Comparison of ENCODE assay signal across 8 mouse cellular contexts in genomic region chr9:62122508-62123215, GRCm38 (mm10). TPM values are rescaled to one million over a fixed set of nuclear protein-coding genes. Genes with fewer than 3 reads are reported as not detected.
DNase-seq lines count a peak whose midpoint lies in the region; ATAC-seq and TF ChIP-seq lines count a peak whose summit lies in the region.

Glce (minus strand) TSS chr9:62122655.

- H3K9ac ChIP-seq in MEL (ENCODE audit: control insufficient read depth, low read depth, low read length, poor library complexity, severe bottlenecking): peak within 1 kb of the TSS; percentile 96
- H3K9ac ChIP-seq in forebrain, postnatal 0 days: peak within 1 kb of the TSS; percentile 91
- peak within 1 kb of the TSS; percentile 95 for H3K9ac ChIP-seq in lung, embryonic 15.5 days

- TF ChIP-seq EP300 in MEL (IDR thresholded peaks at IDR 0.05; ENCODE audit: low read depth in 1 of 2, low read length in 2 of 2): 0 out of 4 replicates have a peak, but pooled peaks of 1 of the 2 experiments have one; percentile 5

- TF ChIP-seq CTCF in MEL (IDR thresholded peaks at IDR 0.05 in 2 of 3, conservative IDR thresholded peaks at IDR 0.05 in 1 of 3; ENCODE audit: control insufficient read depth in 1 of 3, insufficient read depth in 1 of 3, low read depth in 2 of 3, low read length in 3 of 3, poor library complexity in 1 of 3, severe bottlenecking in 1 of 3): no peak
- no peak for TF ChIP-seq CTCF in cerebellum, adult 2 months (IDR thresholded peaks at IDR 0.05; ENCODE audit: borderline replicate concordance, insufficient read depth, low read depth, low read length)
- TF ChIP-seq CTCF in forebrain, postnatal 0 days (IDR thresholded peaks at IDR 0.05; ENCODE audit: low read depth): no peak

- DNase-seq in MEL (ENCODE audit: low read depth, low spot score): peak; percentile 97
- peak; percentile 97 to 99 for DNase-seq in cerebellum, adult 2 months
- DNase-seq in forebrain, postnatal 0 days: peak; percentile 99
- DNase-seq in heart, postnatal 4 days: peak; percentile 98
- DNase-seq in layer of hippocampus, adult 8-10 months (ENCODE audit: low spot score in 2 of 2): peak; percentile 98
- peak; percentile 96 for DNase-seq in ovary, adult 18-20 months (ENCODE audit: low spot score)
- peak; percentile 99 for DNase-seq in thymus, postnatal 0 days (ENCODE audit: low spot score)

- TF ChIP-seq POLR2A in MEL (IDR thresholded peaks at IDR 0.05; ENCODE audit: control insufficient read depth in 1 of 2, insufficient read depth in 1 of 2, low read depth in 1 of 2, low read length in 2 of 2, poor library complexity in 1 of 2): peak; percentile 89 to 91
- TF ChIP-seq POLR2A in cerebellum, adult 2 months (IDR thresholded peaks at IDR 0.05; ENCODE audit: borderline replicate concordance, insufficient read depth, low read length): peak; percentile 89

- under 1% methylated on average over 51 of the region's 51 CpGs for WGBS in cerebellum, adult 2 months
- 3% methylated on average over 51 of the region's 51 CpGs for WGBS in forebrain, postnatal 0 days
- WGBS in lung, embryonic 15.5 days: under 1% methylated on average over 51 of the region's 51 CpGs

- H3K36me3 ChIP-seq in MEL (ENCODE audit: control insufficient read depth in 1 of 2, insufficient read depth in 2 of 2, low read length in 2 of 2): peaks cover 0 to 28% of the 10 kb centered on the region in 2 experiments; a peak in 2 of 4 replicates
- H3K36me3 ChIP-seq in forebrain, postnatal 0 days (ENCODE audit: insufficient read depth): no peaks in the 10 kb centered on the region
- no peaks in the 10 kb centered on the region for H3K36me3 ChIP-seq in lung, embryonic 15.5 days

- H3K27me3 ChIP-seq in MEL (ENCODE audit: control insufficient read depth in 1 of 2, insufficient read depth in 2 of 2, low read length in 2 of 2): no peaks in the 10 kb centered on the region
- no peaks in the 10 kb centered on the region for H3K27me3 ChIP-seq in cerebellum, adult 2 months (ENCODE audit: control insufficient read depth, insufficient read depth, low read length)
- no peaks in the 10 kb centered on the region for H3K27me3 ChIP-seq in forebrain, postnatal 0 days (ENCODE audit: insufficient read depth, low read length)
- H3K27me3 ChIP-seq in lung, embryonic 15.5 days: no peaks in the 10 kb centered on the region

- peak within 1 kb of the TSS; percentile 64 for H3K4me2 ChIP-seq in forebrain, postnatal 0 days (ENCODE audit: low read depth)
- H3K4me2 ChIP-seq in lung, embryonic 15.5 days: peak within 1 kb of the TSS; percentile 85

- H3K79me2 ChIP-seq in MEL (ENCODE audit: control insufficient read depth, insufficient read depth, low read length, poor library complexity): peaks cover 9% of the 10 kb centered on the region

- H3K4me3 ChIP-seq in MEL (ENCODE audit: control insufficient read depth in 1 of 2, insufficient read depth in 1 of 2, low read depth in 2 of 2, low read length in 2 of 2): peak within 1 kb of the TSS; percentile 92 to 95
- H3K4me3 ChIP-seq in cerebellum, adult 2 months (replicated peaks; ENCODE audit: insufficient read depth, low read depth, low read length): peak within 1 kb of the TSS; percentile 99
- peak within 1 kb of the TSS; percentile 87 for H3K4me3 ChIP-seq in forebrain, postnatal 0 days (ENCODE audit: low read depth, low read length)
- peak within 1 kb of the TSS; percentile 80 for H3K4me3 ChIP-seq in lung, embryonic 15.5 days

- H3K9me3 ChIP-seq in MEL (replicated peaks; ENCODE audit: insufficient read depth, low read length): no peaks in the 10 kb centered on the region
- H3K9me3 ChIP-seq in forebrain, postnatal 0 days (ENCODE audit: low read length): no peaks in the 10 kb centered on the region
- H3K9me3 ChIP-seq in lung, embryonic 15.5 days: no peaks in the 10 kb centered on the region

- TF ChIP-seq RAD21 in MEL (IDR thresholded peaks at IDR 0.05; ENCODE audit: low read depth, low read length): no peak; the same call in 1 of the 2 replicates

- peak; percentile 100 for ATAC-seq in forebrain, postnatal 0 days
- ATAC-seq in lung, embryonic 15.5 days (ENCODE audit: borderline replicate concordance, extremely low read depth, low FRiP score, low TSS enrichment): peak; percentile 100

- peak within 1 kb of the TSS; percentile 59 for H3K27ac ChIP-seq in MEL (ENCODE audit: control insufficient read depth, low read depth, low read length)
- peak within 1 kb of the TSS; percentile 87 for H3K27ac ChIP-seq in cerebellum, adult 2 months (ENCODE audit: insufficient read depth, low read length)
- peak within 1 kb of the TSS; percentile 95 for H3K27ac ChIP-seq in forebrain, postnatal 0 days (ENCODE audit: low read depth, low read length)
- peak within 1 kb of the TSS; percentile 88 for H3K27ac ChIP-seq in lung, embryonic 15.5 days

- peaks cover 5 to 22% of the 10 kb centered on the region in 2 experiments; a peak in 2 of 4 replicates for H3K4me1 ChIP-seq in MEL (ENCODE audit: control insufficient read depth in 1 of 2, insufficient read depth in 2 of 2, low read length in 2 of 2)
- H3K4me1 ChIP-seq in cerebellum, adult 2 months (ENCODE audit: control insufficient read depth, insufficient read depth, low read length): peaks cover 18% of the 10 kb centered on the region
- 0 out of 2 replicates have a peak, but pooled peaks cover 4% of the 10 kb centered on the region for H3K4me1 ChIP-seq in forebrain, postnatal 0 days (ENCODE audit: insufficient read depth)
- peaks cover 8% of the 10 kb centered on the region; the same call in 1 of the 2 replicates for H3K4me1 ChIP-seq in lung, embryonic 15.5 days

TF ChIP-seq in MEL, 35 proteins besides CTCF, POLR2A, EP300 and RAD21 (continues in another document):
- TF ChIP-seq KAT2A (conservative IDR thresholded peaks at IDR 0.05; ENCODE audit: low read depth, low read length) (no peak; the same call in 1 of the 2 replicates), ETS1 (IDR thresholded peaks at IDR 0.05; ENCODE audit: low read depth, low read length) (0 out of 2 replicates have a peak, but pooled peaks have one; percentile 8), MAX (IDR thresholded peaks at IDR 0.05; ENCODE audit: low read length) (peak; percentile 50; the same call in 1 of the 2 replicates), MYB (IDR thresholded peaks at IDR 0.05; ENCODE audit: low read depth, low read length) (peak; percentile 66), USF1 (IDR thresholded peaks at IDR 0.05; ENCODE audit: low read depth, low read length) (no peak), USF2 (IDR thresholded peaks at IDR 0.05; ENCODE audit: borderline replicate concordance in 1 of 2, insufficient read depth in 1 of 2, low read depth in 1 of 2, low read length in 2 of 2) (no peak), ZNF384 (IDR thresholded peaks at IDR 0.05; ENCODE audit: low read depth, low read length) (no peak), MEF2A (IDR thresholded peaks at IDR 0.05; ENCODE audit: extremely low read depth, insufficient replicate concordance, low read depth, low read length, poor library complexity, severe bottlenecking) (0 out of 2 replicates have a peak, but pooled peaks have one; percentile 26), HCFC1 (IDR thresholded peaks at IDR 0.05; ENCODE audit: low read depth, low read length) (peak; percentile 60), POLR2AphosphoS2 (IDR thresholded peaks at IDR 0.05; ENCODE audit: low read length) (peak; percentile 81), GABPA (IDR thresholded peaks at IDR 0.05; ENCODE audit: low read depth, low read length) (no peak), E2F4 (IDR thresholded peaks at IDR 0.05; ENCODE audit: borderline replicate concordance, low read depth, low read length) (peak; percentile 44; the same call in 1 of the 2 replicates), MXI1 (IDR thresholded peaks at IDR 0.05; ENCODE audit: low read depth, low read length) (peak; percentile 74), ZC3H11A (IDR thresholded peaks at IDR 0.05; ENCODE audit: low read depth, low read length) (no peak), JUND (IDR thresholded peaks at IDR 0.05; ENCODE audit: low read depth, low read length) (no peak), ZKSCAN1 (IDR thresholded peaks at IDR 0.05; ENCODE audit: low read depth, low read length) (no peak), NELFE (IDR thresholded peaks at IDR 0.05; ENCODE audit: low read depth, low read length) (peak; percentile 96), RCOR1 (IDR thresholded peaks at IDR 0.05; ENCODE audit: low read depth, low read length) (no peak; the same call in 1 of the 2 replicates), TBP (IDR thresholded peaks at IDR 0.05; ENCODE audit: low read depth, low read length) (peak; percentile 96), BHLHE40 (IDR thresholded peaks at IDR 0.05; ENCODE audit: borderline replicate concordance, low read depth, low read length) (no peak), ZMIZ1 (IDR thresholded peaks at IDR 0.05; ENCODE audit: low read depth, low read length) (peak; percentile 93), MYC (IDR thresholded peaks at IDR 0.05; ENCODE audit: low read depth, low read length) (no peak), TCF12 (IDR thresholded peaks at IDR 0.05; ENCODE audit: low read depth, low read length) (peak; percentile 81), SMC3 (IDR thresholded peaks at IDR 0.05; ENCODE audit: low read depth, low read length) (no peak), TAL1 (IDR thresholded peaks at IDR 0.05; ENCODE audit: low read length) (no peak), MAZ (IDR thresholded peaks at IDR 0.05; ENCODE audit: low read depth, low read length) (no peak), GATA1 (IDR thresholded peaks at IDR 0.05; ENCODE audit: low read depth, low read length) (no peak), CHD2 (IDR thresholded peaks at IDR 0.05; ENCODE audit: low read length) (peak; percentile 95), POLR2AphosphoS5 (IDR thresholded peaks at IDR 0.05; ENCODE audit: borderline replicate concordance, low read depth, low read length) (no peak), CHD1 (IDR thresholded peaks at IDR 0.05; ENCODE audit: low read depth, low read length) (no peak)

RNA-seq across cellular contexts. Expression of gene Glce, which starts in this region (rescaled TPM):
- total RNA-seq in MEL (2012; rRNA removed): 11.8 and 12.2 TPM in 2 replicates
- 1 to 10 TPM in 1 of 2 experiments, not detected in 1; 9.2 TPM for polyA plus RNA-seq in MEL (2012; ENCODE audit: insufficient read depth in 1 of 2, insufficient read length in 2 of 2, low read depth in 1 of 2, low replicate concordance in 2 of 2, missing spikeins in 1 of 2)
- 17.8 and 20.4 TPM in 2 replicates for polyA plus RNA-seq in cerebellum, adult 2 months (2012; rRNA removed)
- total RNA-seq in forebrain, postnatal 0 days (2014; rRNA removed): 33.9 and 36.9 TPM in 2 replicates
- polyA plus RNA-seq in forebrain, postnatal 0 days (2015; fragmentation: Nextera tagmentation; extraction: Ambion mirVana): 12.0 and 15.3 TPM in 2 replicates
- 10 to 100 TPM; 11.3 to 14.4 TPM for total RNA-seq in heart, postnatal 4 days (2021)
- 10 to 100 TPM; 22.8 to 25.0 (median 24.5) TPM for total RNA-seq in layer of hippocampus, adult 8-10 months (2022)
- 20.8 and 21.9 TPM in 2 replicates for polyA plus RNA-seq in lung, embryonic 15.5 days (2015; fragmentation: Nextera tagmentation; extraction: Ambion mirVana)
- 7.2 and 8.3 TPM in 2 replicates for polyA plus RNA-seq in thymus, postnatal 0 days (2015; fragmentation: Nextera tagmentation; extraction: Ambion mirVana)

Comparison
In these comparisons a context has a peak if more than half of its experiments do, and no peak if none do; other contexts are left out.
1. Peak in every context shown above with its lines: DNase-seq, ATAC-seq, H3K4me3 ChIP-seq and H3K27ac ChIP-seq.